Mouse (Mus musculus) forebrain, embryonic 14.5 days (tissue): ENCODE measurements at regions not wholly inside any gene's neighbourhood (a gene's known extent, or its start where the extent isn't known, plus 50 kb on each side); places are given as distances from the start of the nearest gene placed in this dataset.

Experiments
- ATAC-seq: fragments of 200-750 bp; cut with Nextera tagmentation; 2 replicates; pipeline ENCODE4 v1.8.0; 2017; ENCODE audit warnings: mild to moderate bottlenecking, moderate library complexity
- DNase-seq: peaks from one replicate; pipeline ENCODE4 v3.0.0-alpha.2; 2015; ENCODE audit warnings: low spot score
- H3K27ac ChIP-seq: fragments of 300-500 bp; sonication (generic); 2 replicates; pipeline ENCODE4 v1.5.1; 2014; ENCODE audit warnings: low read depth, mild to moderate bottlenecking, control low read depth, low read length, moderate library complexity
- H3K27me3 ChIP-seq: fragments of 300-500 bp; sonication (generic); replicated peaks from 2 replicates; pipeline ENCODE4 v1.6.1; 2014; ENCODE audit warnings: low read length, control low read depth, mixed read lengths; ENCODE audit not compliant: control insufficient read depth, insufficient read depth
- H3K36me3 ChIP-seq: fragments of 300-500 bp; sonication (generic); 2 replicates; pipeline ENCODE4 v1.6.1; 2014; ENCODE audit warnings: low read length, control low read depth; ENCODE audit not compliant: control insufficient read depth, insufficient read depth
- H3K4me1 ChIP-seq: fragments of 300-500 bp; sonication (generic); 2 replicates; pipeline ENCODE4 v1.6.1; 2014; ENCODE audit warnings: antibody characterized with exemption, low read length, control low read depth; ENCODE audit not compliant: control insufficient read depth, insufficient read depth
- H3K4me2 ChIP-seq: fragments of 300-500 bp; sonication (generic); 2 replicates; pipeline ENCODE4 v1.6.1; 2014; ENCODE audit warnings: mild to moderate bottlenecking, control low read depth, low read length
- H3K4me3 ChIP-seq: fragments of 300-500 bp; sonication (generic); 2 replicates; pipeline ENCODE4 v1.5.1; 2014; ENCODE audit warnings: low read depth, low read length, control low read depth
- H3K9ac ChIP-seq: fragments of 300-500 bp; sonication (generic); 2 replicates; pipeline ENCODE4 v1.6.1; 2014; ENCODE audit warnings: mild to moderate bottlenecking, low read length, control low read depth, moderate library complexity
- H3K9me3 ChIP-seq: fragments of 300-500 bp; sonication (generic); replicated peaks from 2 replicates; pipeline ENCODE4 v1.6.1; 2016; ENCODE audit warnings: low read length, control low read depth, mixed read lengths; ENCODE audit not compliant: control insufficient read depth
- WGBS: fragments of 180-500 bp; shearing (Covaris S2); extraction: QIAGEN DNeasy Blood & Tissue Kit; methylation state at CpG from one replicate; pipeline ENCODE4 v1.1.7; 2014; 5-methylcytosine and 5-hydroxymethylcytosine counted together

DNA sequence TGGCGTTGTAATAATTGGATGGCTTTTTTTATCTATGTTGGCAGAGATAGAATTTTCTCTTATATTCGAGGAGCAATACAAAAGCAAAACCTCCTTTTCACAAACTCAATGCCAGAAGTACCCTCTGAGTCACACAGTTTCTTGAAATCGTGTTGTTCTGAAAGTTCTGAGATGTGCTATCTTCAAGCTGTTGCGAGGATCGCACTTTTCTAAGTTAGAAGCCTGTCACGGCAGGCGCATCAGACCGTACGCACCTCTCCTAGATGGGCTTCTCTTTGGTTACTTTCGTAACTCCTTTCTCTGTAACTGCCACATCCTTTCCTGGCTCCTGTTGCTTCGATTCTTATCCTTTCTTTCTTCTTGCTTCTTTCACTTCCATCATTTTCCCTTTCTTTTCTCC is 271.2 kb upstream of the Arrdc3 start:
- Histone ChIP-seq H3K4me3 (no peak overlapping the region), H3K27me3 (no peaks in the 10 kb centered on the region), H3K4me1 (peaks cover 5% of the 10 kb centered on the region; the same call in 1 of the 2 replicates), H3K36me3 (no peaks in the 10 kb centered on the region), H3K9ac (no peak overlapping the region), H3K27ac (no peak overlapping the region), H3K4me2 (no peak overlapping the region), H3K9me3 (no peaks in the 10 kb centered on the region)
- DNase-seq (no peak), ATAC-seq (no peak)
- 76% methylated on average over 11 of the region's 11 CpGs for WGBS

DNA sequence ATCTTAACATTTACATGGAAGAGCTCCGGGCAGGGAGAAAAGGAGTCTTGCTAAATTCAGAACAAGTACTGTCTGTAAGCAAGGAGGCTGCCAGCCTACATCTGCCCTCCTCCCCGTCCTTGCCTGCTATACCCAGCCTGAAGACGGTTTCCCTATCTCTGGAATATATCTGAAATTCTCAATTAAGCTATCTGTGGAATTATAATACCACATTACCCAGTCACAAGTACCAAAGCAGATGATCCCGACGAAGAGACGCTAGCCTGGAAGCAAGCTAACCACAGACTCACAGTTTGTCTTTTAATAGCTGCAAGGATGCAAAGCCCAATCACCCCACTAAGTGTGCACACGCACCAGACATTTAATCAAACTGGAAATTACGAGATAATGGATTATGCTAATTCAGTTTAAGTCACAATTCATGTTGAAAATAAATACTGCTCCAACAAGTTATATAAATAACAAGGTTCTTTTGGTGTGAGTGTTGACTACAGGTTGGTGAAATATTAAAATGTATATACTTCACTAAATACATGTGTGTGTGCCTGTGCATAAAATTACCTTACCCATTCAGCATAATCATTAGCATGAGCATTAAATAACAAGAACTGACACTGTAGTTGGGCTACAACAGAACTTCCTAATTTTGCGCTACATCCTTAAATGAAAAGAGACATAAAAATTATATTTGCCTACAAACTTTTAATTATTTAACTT is 269.9 kb upstream of the Arrdc3 start:
- Histone ChIP-seq H3K4me2 (peak overlapping the region; percentile 5; the same call in 1 of the 2 replicates), H3K27me3 (no peaks in the 10 kb centered on the region), H3K36me3 (no peaks in the 10 kb centered on the region), H3K9me3 (no peaks in the 10 kb centered on the region), H3K4me3 (no peak overlapping the region), H3K9ac (no peak overlapping the region), H3K4me1 (peaks cover 5% of the 10 kb centered on the region; the same call in 1 of the 2 replicates), H3K27ac (no peak overlapping the region; the same call in 1 of the 2 replicates)
- ATAC-seq: peak; percentile 64
- DNase-seq: peak; percentile 20
- 63% methylated on average over 9 of the region's 9 CpGs for WGBS

DNA sequence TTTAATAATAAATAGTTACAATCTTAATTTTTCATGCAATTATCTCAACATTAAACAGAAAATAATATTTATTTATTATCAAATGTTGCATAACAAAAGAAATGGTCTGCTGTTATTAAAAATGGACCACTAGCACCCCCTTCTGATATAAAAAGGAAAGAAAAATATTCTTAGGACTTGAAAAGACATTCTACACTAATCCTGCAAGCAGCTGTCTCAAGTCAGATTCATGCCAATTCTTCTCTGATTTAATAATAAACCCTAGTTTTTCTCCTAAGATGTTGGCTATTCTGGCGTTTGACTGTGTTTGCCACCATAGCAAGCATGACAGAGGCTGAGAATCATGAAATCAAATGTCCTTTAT is 269.3 kb upstream of the Arrdc3 start:
- no peak overlapping the region for H3K4me3 ChIP-seq
- WGBS: 28% methylated on average over 1 of the region's 1 CpGs
- no peaks in the 10 kb centered on the region for H3K36me3 ChIP-seq
- no peak overlapping the region for H3K9ac ChIP-seq
- H3K27ac ChIP-seq: no peak overlapping the region
- H3K9me3 ChIP-seq: no peaks in the 10 kb centered on the region
- H3K4me1 ChIP-seq: peaks cover 5% of the 10 kb centered on the region; the same call in 1 of the 2 replicates
- H3K27me3 ChIP-seq: no peaks in the 10 kb centered on the region
- DNase-seq (peak; percentile 87), ATAC-seq (peak; percentile 45)
- H3K4me2 ChIP-seq: no peak overlapping the region

DNA sequence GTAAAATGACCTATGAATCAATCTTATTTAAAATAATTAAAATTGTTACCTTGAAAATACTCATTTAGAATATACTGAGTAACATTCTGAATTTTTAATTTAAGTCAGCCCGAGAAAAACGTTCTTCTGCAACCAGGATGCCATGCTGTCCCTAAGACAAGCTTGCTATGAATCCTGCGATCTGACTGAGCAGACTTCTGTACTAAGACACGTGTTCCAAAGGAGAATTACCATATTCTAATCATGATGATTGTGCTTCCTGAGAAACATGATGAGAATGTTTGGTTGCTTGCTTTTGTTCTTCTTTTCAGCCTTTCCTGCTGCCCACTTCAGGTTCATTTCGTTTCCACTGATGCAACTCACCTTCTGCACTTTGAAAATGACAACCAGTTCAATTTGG is 268.2 kb upstream of the Arrdc3 start:
- peak; percentile 72; the same call in 1 of the 2 replicates for ATAC-seq
- 45% methylated on average over 5 of the region's 5 CpGs for WGBS
- H3K36me3 ChIP-seq: no peaks in the 10 kb centered on the region

DNA sequence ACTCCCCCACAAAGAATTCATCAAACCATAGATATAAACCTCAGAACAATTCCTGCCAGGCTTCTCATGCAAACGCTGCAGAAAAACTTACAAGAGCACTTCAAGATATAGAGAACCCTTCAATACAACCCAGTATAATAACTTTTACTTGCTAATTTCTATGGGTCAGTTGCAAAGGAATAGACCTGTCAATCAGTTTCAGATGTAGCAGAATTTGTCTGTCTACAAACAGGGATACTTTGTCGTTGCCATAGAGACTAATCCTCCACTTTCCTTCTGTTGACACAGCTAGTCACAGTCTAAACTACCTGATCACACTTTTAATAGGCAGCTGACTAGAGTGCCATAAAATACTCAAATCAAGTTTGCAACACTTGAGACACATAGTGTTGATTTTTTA is 260.2 kb upstream of the Arrdc3 start:
- ATAC-seq: peak; percentile 94
- H3K4me3 ChIP-seq: no peak overlapping the region
- 0 out of 2 replicates have a peak, but pooled peaks cover 3% of the 10 kb centered on the region for H3K4me1 ChIP-seq
- H3K4me2 ChIP-seq: no peak overlapping the region
- no peaks in the 10 kb centered on the region for H3K27me3 ChIP-seq
- H3K27ac ChIP-seq: no peak overlapping the region
- no peaks in the 10 kb centered on the region for H3K9me3 ChIP-seq
- no peaks in the 10 kb centered on the region for H3K36me3 ChIP-seq
- DNase-seq: peak; percentile 83
- 0% methylated on average over 2 of the region's 2 CpGs for WGBS
- no peak overlapping the region for H3K9ac ChIP-seq

More for the DNA sequence above, 268.2 kb upstream of the Arrdc3 start:
- Histone ChIP-seq H3K9me3 (no peaks in the 10 kb centered on the region), H3K9ac (0 out of 2 replicates have a peak overlapping the region, but pooled peaks have one; percentile 25), H3K27ac (0 out of 2 replicates have a peak overlapping the region, but pooled peaks have one; percentile 48), H3K27me3 (no peaks in the 10 kb centered on the region), H3K4me2 (no peak overlapping the region; the same call in 1 of the 2 replicates), H3K4me3 (no peak overlapping the region), H3K4me1 (peaks cover 5% of the 10 kb centered on the region; the same call in 1 of the 2 replicates)
- DNase-seq: peak; percentile 57

DNA sequence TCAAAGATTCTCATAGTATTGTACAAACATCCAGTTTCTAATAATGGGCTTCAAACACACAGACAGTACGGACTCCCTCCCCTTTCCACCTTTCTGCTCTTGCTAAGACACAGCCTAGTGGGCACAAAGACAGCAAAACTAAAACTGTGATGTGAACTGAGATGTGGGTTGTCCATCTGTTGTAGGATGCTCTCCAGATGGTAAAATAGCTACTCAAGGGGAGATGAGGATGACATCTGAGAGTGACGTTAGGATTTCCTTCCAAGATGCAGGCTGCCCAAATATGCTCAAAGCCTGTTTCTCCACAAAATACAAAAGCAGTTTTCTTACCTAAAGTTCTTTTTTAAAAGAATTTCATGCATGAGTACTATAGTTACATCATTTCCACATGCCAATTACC is 241.8 kb upstream of the Arrdc3 start:
- no peak overlapping the region for H3K4me3 ChIP-seq
- no peaks in the 10 kb centered on the region for H3K36me3 ChIP-seq
- H3K27ac ChIP-seq: no peak overlapping the region
- no peaks in the 10 kb centered on the region for H3K27me3 ChIP-seq
- DNase-seq (peak; percentile 15), ATAC-seq (no peak)
- H3K9ac ChIP-seq: no peak overlapping the region
- H3K4me2 ChIP-seq: no peak overlapping the region
- no peaks in the 10 kb centered on the region for H3K4me1 ChIP-seq
- 56% methylated on average over 2 of the region's 2 CpGs for WGBS
- no peaks in the 10 kb centered on the region for H3K9me3 ChIP-seq

DNA sequence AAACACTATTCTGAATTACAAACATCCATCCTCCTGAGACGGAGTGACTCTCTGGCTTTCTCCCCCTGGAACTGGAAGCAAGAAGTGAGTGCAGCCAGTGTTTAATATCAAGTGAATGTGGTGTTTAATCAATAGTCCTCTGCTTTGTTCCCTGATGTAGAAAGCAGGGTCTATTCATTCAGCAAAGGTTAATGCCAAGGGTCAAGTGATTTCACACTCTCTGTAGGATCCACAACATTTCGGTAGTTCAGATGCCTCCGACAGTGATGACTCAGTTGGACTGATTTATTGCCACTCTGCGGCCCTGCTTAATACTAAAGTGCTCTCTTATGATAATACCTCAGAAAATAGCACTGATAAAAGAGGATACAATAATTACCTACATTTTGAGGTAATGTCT is 235.6 kb upstream of the Arrdc3 start:
- ATAC-seq (peak; percentile 20; the same call in 1 of the 2 replicates), DNase-seq (no peak)
- no peak overlapping the region for H3K4me3 ChIP-seq
- WGBS: 50% methylated on average over 4 of the region's 4 CpGs
- H3K4me2 ChIP-seq: no peak overlapping the region
- no peaks in the 10 kb centered on the region for H3K36me3 ChIP-seq
- no peak overlapping the region for H3K9ac ChIP-seq
- no peaks in the 10 kb centered on the region for H3K27me3 ChIP-seq
- H3K9me3 ChIP-seq: no peaks in the 10 kb centered on the region
- no peaks in the 10 kb centered on the region for H3K4me1 ChIP-seq
- no peak overlapping the region for H3K27ac ChIP-seq

DNA sequence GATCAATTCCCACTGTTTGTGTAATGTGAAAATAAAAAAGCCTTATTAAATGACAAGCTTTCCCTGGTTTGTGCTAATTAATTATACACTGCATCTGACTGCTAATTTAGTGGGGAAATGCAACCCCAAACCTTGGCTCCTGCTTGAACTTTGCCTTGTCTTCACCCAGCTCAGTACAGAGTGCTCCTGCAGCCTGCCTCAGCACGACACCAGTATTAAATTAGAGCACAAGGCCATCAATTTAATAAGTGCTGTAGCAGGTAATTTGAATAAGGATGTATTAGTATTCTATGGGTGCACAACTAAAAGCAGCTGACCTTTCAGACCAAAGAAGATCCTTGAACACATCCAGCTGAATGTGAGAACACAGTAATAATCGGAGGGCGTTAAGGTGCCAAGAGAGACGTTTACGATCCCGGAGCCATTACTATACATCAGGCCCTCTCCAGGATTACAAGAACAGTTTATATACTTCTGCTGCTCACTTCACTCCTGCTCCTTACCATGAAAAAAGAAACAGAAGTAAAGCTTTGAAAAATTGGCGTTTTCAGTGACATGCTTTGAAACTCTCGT is 230.1 kb upstream of the Arrdc3 start:
- Histone ChIP-seq H3K4me3 (no peak overlapping the region), H3K27ac (no peak overlapping the region), H3K4me2 (no peak overlapping the region), H3K36me3 (no peaks in the 10 kb centered on the region), H3K4me1 (no peaks in the 10 kb centered on the region; the same call in 1 of the 2 replicates), H3K9me3 (no peaks in the 10 kb centered on the region), H3K27me3 (no peaks in the 10 kb centered on the region), H3K9ac (no peak overlapping the region)
- WGBS: 17% methylated on average over 8 of the region's 8 CpGs
- ATAC-seq (peak; percentile 46; the same call in 1 of the 2 replicates), DNase-seq (peak; percentile 25)

DNA sequence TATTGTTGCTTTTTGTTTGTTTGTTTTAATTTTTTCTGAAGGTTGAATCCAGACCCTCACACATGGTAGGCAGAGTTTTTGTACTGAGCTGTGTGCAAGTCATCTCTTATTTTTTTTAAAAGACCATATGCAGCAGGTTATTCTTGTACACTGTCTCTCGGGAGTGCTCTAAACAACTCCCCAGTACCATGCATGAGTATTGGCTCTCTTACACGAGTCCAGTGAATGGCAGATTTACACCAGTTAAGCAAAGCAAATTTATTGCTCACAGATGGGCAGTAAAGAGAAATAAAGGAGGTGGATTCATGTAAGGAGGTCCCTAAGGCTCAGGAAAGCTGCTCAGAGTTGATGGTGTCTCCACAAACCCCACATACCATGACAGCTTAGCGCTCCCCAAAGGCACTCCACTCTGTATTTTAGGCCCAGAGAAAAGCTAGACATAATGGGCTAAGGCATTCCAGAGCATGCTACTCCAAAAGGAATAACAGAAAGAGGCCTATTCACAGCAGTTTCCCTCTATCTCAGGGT is 216.9 kb upstream of the Arrdc3 start:
- 74% methylated on average over 3 of the region's 3 CpGs for WGBS
- Histone ChIP-seq H3K27me3 (no peaks in the 10 kb centered on the region), H3K4me1 (no peaks in the 10 kb centered on the region), H3K9ac (no peak overlapping the region), H3K36me3 (no peaks in the 10 kb centered on the region), H3K4me2 (no peak overlapping the region), H3K27ac (no peak overlapping the region), H3K4me3 (no peak overlapping the region), H3K9me3 (no peaks in the 10 kb centered on the region)
- DNase-seq (no peak), ATAC-seq (no peak)
